Mouse (Mus musculus) spleen, adult 12 weeks (tissue): ENCODE data around the gene Slc15a2.

ENCODE experiments used
- DNase-seq: peaks from one replicate; pipeline ENCODE4 v3.0.0; 2022; ENCODE audit warnings: low spot score

Slc15a2 gene

GRCm38 (mm10) chr16:36784594-36785313, at the start of gene Slc15a2:
Slc15a2 (minus strand) TSS chr16:36784962.
- no peak for DNase-seq

- no peak for DNase-seq
Measured at GRCm38 (mm10) chr16:36828820-36829219, 44.1 kb upstream of the Slc15a2 start.

DNA sequence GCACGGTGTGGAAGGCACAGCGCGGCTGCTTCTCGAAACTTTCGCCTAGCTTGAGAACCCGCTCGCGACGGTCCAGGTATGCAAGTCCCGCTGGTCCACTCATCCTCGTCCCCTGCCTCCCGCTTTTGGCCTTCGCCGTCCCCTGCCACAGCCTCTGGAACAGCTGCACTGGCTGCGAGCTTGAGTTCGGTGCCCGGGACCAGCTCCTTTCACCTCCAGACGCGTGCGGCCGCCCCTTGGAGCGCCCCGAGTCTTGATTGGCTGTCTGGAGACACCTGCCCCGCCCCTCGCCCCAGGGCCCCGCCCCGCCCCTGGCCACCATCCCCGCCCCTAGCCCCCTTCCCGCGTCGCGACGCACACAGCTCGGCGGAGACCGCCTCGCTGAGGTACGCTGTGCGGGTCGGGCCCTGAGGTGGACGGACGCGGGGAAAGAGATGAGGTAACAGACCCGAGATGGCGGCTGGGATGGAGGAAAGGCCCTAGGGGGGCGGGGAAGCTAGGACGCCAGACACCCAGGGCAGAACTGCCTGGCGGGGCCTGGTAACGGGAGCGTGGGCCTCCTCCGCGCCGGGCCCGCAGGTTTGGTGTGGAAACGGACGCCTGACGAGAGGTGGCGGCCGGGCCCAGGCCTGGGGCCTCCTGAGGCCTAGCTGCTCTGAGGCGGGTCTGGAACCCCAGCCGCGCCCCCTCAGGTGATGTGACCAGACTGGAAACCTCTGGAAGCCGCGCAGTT, 43.5 kb upstream of the Slc15a2 start, which contains the start of gene Iqcb1:
Iqcb1 (plus strand) TSS at position 332 of the 733 bp plus-strand sequence.
- peak; percentile 80 for DNase-seq

- no peak for DNase-seq
Measured at GRCm38 (mm10) chr16:36827611-36828053, 42.9 kb upstream of the Slc15a2 start.

DNA sequence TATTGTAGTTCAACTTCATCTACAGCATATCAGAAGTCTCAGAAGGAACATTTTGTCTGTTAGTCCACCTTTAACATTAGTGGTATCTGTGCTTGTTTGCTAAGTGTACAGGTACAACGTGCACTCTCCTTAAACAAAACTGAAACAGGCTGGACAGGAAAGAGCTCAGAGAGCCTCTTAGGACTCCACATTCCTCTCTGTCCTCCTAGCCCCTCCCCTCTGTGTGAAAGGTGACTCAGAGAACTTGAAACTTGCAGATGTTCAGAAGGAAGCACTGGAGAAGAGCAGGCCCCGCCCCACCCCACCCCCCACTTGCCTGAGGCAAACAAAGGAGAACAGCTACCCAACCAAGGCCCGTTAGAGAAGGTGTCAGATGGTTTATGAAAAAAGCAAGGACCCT, 36.7 kb upstream of the Slc15a2 start:
- no peak for DNase-seq

GRCm38 (mm10) chr16:36820747-36821146, 36.0 kb upstream of the Slc15a2 start:
- no peak for DNase-seq

- DNase-seq = no peak
Measured at GRCm38 (mm10) chr16:36820016-36820415, 35.3 kb upstream of the Slc15a2 start.

DNA sequence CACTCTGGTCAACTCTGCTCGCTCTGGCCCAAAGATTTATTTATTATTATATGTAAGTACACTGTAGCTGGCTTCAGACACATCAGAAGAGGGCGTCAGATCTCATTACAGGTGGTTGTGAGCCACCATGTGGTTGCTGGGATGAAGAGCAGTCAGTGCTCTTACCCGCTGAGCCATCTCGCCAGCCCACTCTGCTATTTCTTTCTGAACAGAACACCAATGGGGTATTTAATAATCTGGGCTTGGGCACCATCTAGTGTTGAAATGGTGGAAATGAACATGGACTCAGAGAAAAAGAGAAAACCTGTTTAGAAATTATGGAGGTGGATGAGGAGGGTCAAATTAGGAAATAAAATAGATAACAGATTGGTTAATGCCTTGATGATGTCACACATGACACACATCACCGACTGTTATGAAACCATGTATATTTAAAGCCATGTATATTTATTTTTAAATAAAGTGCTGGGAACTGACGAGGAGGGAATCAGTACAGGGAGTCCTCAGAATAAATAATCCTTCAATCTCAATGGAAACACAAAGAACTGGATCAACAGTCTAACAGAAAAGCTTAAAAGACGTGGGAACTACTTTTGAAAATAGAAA, 32.7 kb upstream of the Slc15a2 start:
- peak; percentile 39 for DNase-seq

GRCm38 (mm10) chr16:36816916-36817315, 32.2 kb upstream of the Slc15a2 start:
- DNase-seq = no peak

DNA sequence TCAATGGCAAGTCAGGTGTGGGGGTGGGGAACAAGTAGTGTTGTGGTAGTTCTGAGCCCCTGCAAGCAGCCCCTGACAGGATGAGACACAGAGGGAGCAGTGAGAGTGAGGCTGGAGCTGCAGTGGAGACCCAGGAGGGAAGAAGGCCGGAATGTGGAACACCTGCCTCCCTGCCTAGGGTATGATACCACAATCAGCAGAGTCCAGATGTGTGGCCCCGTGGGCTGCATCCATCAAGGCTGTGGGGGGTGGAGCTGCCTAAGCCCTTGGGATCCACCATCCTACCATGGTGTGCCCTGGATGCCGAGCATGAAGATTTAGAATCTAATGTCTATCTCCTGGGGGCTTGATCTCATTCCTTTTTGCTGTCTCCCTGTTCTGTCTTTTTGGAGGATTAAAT, 28.9 kb upstream of the Slc15a2 start:
- no peak for DNase-seq

GRCm38 (mm10) chr16:36808616-36809015, 23.9 kb upstream of the Slc15a2 start:
- DNase-seq = no peak

DNA sequence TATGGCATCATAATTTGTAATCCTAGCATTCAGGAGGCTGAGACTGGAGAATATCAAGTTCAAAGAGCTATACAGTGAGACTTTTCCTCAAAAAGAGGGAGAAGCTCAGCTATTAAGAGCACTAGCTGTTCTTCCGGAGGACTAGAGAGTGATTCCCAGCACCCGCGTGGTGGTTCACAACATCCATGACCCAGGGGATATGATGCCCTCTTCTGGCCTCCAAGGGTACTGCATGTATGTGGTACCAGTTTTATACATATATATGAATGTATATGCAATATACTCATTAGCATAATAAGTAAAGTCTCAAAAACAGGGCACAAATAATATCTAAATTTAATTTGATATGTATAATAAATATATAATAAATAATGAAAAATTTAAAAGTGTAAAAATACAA, 17.6 kb upstream of the Slc15a2 start:
- no peak for DNase-seq

DNA sequence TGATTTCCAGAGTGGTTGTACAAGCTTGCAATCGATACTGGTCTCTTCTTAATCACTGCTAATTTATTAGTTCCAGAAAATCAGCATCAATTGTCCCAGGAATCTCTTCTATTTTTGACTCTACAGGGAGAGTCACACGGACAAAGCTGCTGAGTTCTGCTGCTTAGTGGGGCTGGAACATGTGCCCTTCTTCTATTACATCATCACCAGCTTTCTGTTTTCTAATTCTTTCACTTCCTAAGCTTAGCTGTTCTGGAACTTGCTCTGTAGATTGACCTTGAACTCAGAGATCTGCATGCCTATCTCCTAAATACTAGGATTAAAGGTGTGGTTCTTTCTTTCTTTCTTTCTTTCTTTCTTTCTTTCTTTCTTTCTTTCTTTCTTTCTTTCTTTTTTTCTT, 13.6 kb upstream of the Slc15a2 start:
- DNase-seq = no peak

- DNase-seq = no peak
Measured at GRCm38 (mm10) chr16:36794976-36795375, 10.2 kb upstream of the Slc15a2 start.

GRCm38 (mm10) chr16:36790166-36790565, 5.4 kb upstream of the Slc15a2 start:
- no peak for DNase-seq

DNA sequence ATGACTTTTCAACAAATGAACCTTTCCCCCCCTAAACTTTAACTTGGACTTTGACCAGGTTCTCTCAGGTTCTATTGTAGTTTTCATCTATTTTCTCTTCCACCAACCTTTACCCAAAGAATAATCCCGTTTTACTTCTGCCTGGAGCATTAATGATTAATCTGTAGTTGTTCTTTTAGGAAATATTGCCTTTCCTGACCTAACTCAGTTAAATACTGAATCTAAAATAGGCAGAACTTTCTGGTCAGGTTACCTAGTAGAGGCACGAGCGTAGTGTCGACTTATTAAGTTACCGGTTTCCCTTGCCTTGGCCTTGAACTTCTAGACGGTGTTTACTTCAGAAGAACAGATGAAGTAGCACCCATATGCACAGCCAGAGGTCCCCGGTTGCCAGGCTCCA, 1.7 kb upstream of the Slc15a2 start:
- no peak for DNase-seq

DNA sequence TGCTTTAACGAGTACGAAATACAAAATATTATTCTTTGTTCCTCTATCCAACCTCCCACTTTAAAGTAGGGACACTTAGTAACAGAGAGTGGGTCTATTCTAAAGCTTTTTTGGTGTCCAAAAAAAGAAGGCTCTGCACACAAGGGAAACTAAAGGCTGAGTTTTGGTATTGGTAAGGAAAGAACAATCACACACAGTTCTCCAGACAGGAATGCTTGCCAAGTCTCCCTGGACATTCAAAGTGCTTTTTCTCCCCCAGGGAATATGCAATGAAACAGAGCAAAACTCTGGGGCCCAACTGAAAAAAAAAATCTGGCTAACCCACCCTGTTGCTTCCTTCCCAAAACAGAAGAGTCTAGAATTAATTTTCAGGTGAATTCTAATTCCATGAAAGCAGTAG, 616 bp downstream of the Slc15a2 start:
- DNase-seq = no peak

GRCm38 (mm10) chr16:36775658-36776057, 9.1 kb downstream of the Slc15a2 start:
- no peak for DNase-seq

DNA sequence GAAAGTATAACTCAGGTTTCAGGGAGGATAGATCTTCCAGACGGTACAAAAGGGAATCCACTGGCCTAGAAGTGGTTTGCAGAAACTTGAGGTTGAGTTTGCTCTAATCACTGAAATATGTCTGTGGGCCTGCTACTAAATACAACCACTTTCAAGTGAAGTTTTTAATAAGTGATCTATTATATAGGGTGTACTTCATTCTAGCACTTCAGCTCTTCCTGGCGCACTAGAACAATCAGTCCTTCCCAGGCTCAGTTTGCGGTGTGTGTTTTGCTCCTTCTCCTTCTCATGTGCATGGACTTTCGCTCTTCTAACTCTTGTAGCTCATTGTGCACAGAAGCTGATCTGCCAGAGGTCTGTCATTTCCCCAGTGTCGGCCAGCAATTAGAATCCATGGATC, 11.8 kb downstream of the Slc15a2 start:
- DNase-seq = no peak

- DNase-seq = no peak
Measured at GRCm38 (mm10) chr16:36771703-36772102, 13.1 kb downstream of the Slc15a2 start.

DNA sequence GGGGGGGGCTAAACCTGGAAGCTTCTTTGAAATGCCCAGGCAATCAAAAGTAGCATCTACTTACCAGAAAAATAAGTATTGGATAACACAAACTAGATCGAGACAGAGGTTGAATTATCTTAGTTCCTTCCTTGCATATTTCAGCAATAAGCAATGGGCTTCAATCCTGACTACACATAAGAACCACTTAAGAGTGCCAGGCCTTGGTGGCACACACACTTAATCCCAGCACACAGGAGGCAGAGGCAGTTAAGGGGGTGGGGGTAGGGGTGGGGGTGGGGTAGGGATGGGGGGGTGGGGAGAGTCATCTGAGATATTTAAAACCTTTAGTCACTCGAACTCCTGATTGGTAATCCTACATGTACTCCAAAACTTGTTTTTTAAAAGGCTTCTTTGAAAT, 13.5 kb downstream of the Slc15a2 start:
- DNase-seq = no peak

DNA sequence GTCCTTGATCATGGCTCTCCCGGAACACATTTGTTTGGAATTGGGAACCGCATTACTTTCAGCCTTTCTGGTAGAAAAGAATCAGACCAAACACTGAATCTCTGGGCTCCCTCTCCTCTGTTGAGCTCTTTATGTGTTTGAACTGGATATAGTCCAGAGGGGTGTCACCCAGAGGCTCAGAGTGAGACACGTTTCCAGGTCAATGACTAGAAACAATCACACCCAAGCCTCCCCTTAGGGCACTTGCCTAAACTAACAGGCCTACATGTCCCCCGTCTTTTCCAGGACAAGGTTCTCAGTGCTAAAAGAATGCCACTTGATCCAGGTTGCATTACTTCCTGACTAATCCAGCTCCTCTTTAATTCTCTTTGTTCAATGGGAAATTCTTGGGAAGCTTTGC, 13.9 kb downstream of the Slc15a2 start:
- no peak for DNase-seq

DNA sequence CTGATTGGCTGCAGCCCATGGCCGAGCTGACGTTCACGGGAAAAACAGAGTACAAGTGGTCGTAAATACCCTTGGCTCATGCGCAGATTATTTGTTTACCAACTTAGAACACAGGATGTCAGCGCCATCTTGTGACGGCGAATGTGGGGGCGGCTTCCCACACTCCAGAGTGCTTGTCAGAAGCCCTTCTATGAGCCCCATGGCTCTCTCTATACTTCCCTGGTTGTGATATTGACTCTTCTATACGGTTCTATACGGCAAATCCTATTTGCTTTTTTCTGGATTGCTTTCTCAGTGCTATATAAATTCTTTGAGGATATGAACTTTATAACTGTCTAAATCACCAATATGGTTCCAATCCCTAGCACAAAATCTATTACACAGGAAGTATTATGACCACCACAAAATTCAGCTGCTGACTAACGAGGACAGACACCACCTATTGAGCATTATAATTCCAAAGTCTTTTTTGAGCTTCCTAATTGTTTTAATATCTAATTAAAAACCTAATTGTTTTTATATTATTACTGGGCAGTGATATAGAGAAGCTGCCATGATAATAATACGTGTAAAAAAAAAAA, 14.5 kb downstream of the Slc15a2 start:
- DNase-seq = peak; percentile 40
